Mouse (Mus musculus) ES-E14 (cell line): ENCODE data around the gene Ctla2a.
"Not testable (repeated sequence)": the region's sequence is repeated elsewhere in the genome, so short reads cannot be mapped to it uniquely, and the experiment has no call there.

Experiments
- MAFK ChIP-seq: IDR thresholded peaks from 2 replicates; pipeline ENCODE4 v1.6.1; 2014; ENCODE audit warnings: mild to moderate bottlenecking, low read depth, low read length, inconsistent platforms; ENCODE audit not compliant: insufficient read depth
- ZC3H11A ChIP-seq: IDR thresholded peaks from 2 replicates; pipeline ENCODE4 v1.6.1; 2012; ENCODE audit warnings: low read depth, mild to moderate bottlenecking, inconsistent platforms, low read length, borderline replicate concordance

- not testable (repeated sequence) for TF ChIP-seq ZC3H11A, MAFK
Measured at GRCm38 (mm10) chr13:60896794-60897193, 39.6 kb downstream of the Ctla2a start, which contains the start of gene Gm49392.
